Mouse (Mus musculus): ENCODE results near the gene Fam49a. TPM values are rescaled to one million over a fixed set of nuclear protein-coding genes. Genes with fewer than 3 reads are reported as not detected.

The Fam49a gene
- polyA plus RNA-seq (2012; ENCODE audit: low replicate concordance), result 2.5 and 4.3 TPM in 2 replicates

DNA sequence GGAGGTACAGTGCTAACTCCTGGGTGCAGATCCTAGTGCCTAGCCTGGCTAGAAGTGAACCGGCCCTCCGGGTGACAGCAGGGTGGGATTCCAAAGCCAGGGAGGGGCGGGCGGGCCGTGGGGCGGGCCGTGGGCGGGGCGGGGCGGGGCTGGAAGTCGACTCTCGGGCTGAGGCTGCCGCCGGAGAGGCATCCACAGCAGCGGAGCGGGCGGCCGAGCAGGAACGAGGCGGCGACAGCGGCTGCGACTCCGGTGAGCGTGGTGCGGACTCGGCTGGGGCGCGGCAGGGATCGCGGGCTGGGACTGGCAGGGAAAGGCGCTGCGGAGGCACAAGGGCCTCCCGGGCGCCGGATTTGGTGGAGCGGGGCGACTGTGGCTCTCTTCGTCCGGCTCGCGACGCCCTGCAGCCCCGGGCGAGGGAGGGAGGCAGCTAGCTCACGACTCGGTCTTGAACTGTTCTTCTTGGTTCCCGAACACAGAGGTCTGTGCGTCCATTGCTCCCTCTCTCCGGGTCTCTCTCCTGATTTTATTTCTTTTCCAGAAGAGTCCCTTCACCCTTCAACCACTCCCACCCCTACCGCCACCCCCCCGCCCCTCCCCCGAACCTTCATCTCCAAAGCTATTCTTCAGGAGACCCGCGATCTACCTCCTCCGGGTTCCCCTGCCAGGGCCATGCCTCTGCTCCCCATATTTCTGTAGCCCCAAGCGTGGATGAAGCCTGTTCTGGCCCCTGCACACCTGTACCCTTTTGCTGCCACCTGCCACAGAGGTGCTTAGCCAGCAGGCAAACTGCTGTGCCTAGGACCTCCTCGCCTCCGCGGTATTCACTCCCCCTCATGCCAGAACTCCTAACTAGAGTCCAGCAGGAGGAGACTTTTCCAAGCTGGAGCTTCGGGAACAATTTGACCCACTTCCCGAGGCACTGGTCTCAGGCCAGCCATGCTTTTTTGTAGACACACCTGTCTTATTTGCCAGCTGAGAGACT is at the start of gene Fam49a:
Gene Fam49a (plus strand): TSS at position 153 of the 985 bp plus-strand sequence.

